Mouse (Mus musculus) heart, postnatal 0 days (tissue): ENCODE data around the gene Cltc.

Experiments used
- CTCF ChIP-seq: IDR thresholded peaks from 2 replicates; pipeline ENCODE4 v1.5.1; 2016; ENCODE audit warnings: antibody characterized with exemption, control low read depth, low read depth
- EP300 ChIP-seq: IDR thresholded peaks from 2 replicates; pipeline ENCODE4 v1.6.1; 2016; ENCODE audit warnings: antibody characterized with exemption, low read depth

GRCm38 (mm10) chr11:86724004-86724403 lies 33.4 kb downstream of the Cltc start:
- TF ChIP-seq CTCF (no peak), EP300 (no peak)
